21 mouse cellular contexts compared by ENCODE assay signal in genomic region chr3:42935418-42935817, GRCm38 (mm10).
"Had no signal": no experiment of that assay in that cellular context is flagged by ENCODE, and none has a peak within 500 bp of the region (broad histone marks: within the 10 kb centered on the region; RNA-seq: fewer than 3 reads in every experiment).

No protein-coding gene starts in this region.

- H3K4me2 ChIP-seq: limb, embryonic 12.5 days; limb, embryonic 15.5 days; liver, embryonic 11.5 days; lung, embryonic 15.5 days; midbrain, embryonic 12.5 days; midbrain, embryonic 15.5 days; neural tube, embryonic 13.5 days had no signal

- H3K4me1 ChIP-seq: limb, embryonic 12.5 days; limb, embryonic 15.5 days; lung, embryonic 15.5 days; midbrain, embryonic 12.5 days; midbrain, embryonic 15.5 days; neural tube, embryonic 13.5 days had no signal

- H3K36me3 ChIP-seq: limb, embryonic 12.5 days; limb, embryonic 15.5 days; lung, embryonic 15.5 days; midbrain, embryonic 12.5 days; midbrain, embryonic 15.5 days; neural tube, embryonic 13.5 days had no signal

- H3K9ac ChIP-seq: limb, embryonic 12.5 days; limb, embryonic 15.5 days; liver, embryonic 14.5 days; liver, postnatal 0 days; lung, embryonic 15.5 days; midbrain, embryonic 12.5 days; midbrain, embryonic 15.5 days; neural tube, embryonic 13.5 days had no signal

- H3K27me3 ChIP-seq: limb, embryonic 12.5 days; limb, embryonic 15.5 days; lung, embryonic 15.5 days; midbrain, embryonic 12.5 days; midbrain, embryonic 15.5 days; neural tube, embryonic 13.5 days had no signal

- H3K4me3 ChIP-seq: limb, embryonic 12.5 days; limb, embryonic 15.5 days; lung, embryonic 15.5 days; midbrain, embryonic 12.5 days; midbrain, embryonic 15.5 days; neural tube, embryonic 13.5 days had no signal

- H3K9me3 ChIP-seq: limb, embryonic 12.5 days; limb, embryonic 15.5 days; lung, embryonic 15.5 days; midbrain, embryonic 12.5 days; midbrain, embryonic 15.5 days; neural tube, embryonic 13.5 days had no signal

- DNase-seq: kidney, adult 9 months; kidney, postnatal 14 days; kidney, postnatal 4 days; left cerebral cortex, postnatal 4 days; liver, postnatal 0 days; lung, postnatal 10 days; lung, postnatal 4 days; retina, postnatal 1 day; right cerebral cortex, postnatal 25 days; thymus, adult 2 months; thymus, postnatal 14 days; thymus, postnatal 4 days had no signal

- H3K27ac ChIP-seq: limb, embryonic 12.5 days; limb, embryonic 15.5 days; liver, embryonic 14.5 days; lung, embryonic 15.5 days; midbrain, embryonic 12.5 days; midbrain, embryonic 15.5 days; neural tube, embryonic 13.5 days; stomach, postnatal 0 days had no signal

- ATAC-seq: liver, postnatal 0 days; midbrain, embryonic 15.5 days had no signal
